Mouse (Mus musculus) forebrain, embryonic 10.5 days (tissue): ENCODE measurements at regions not wholly inside any gene's neighbourhood (a gene's known extent, or its start where the extent isn't known, plus 50 kb on each side); places are given as distances from the start of the nearest gene placed in this dataset.

Experiments used
- DNase-seq: peaks from one replicate; pipeline ENCODE4 v3.0.0-alpha.2; 2017; ENCODE audit warnings: low spot score; ENCODE audit errors: extremely low spot score
- H3K27ac ChIP-seq: fragments of 300-500 bp; sonication (generic); 2 replicates; pipeline ENCODE4 v1.5.1; 2016; ENCODE audit warnings: mild to moderate bottlenecking
- H3K27me3 ChIP-seq: fragments of 300-500 bp; sonication (generic); 2 replicates; pipeline ENCODE4 v1.6.1; 2016; ENCODE audit warnings: mild to moderate bottlenecking; ENCODE audit not compliant: poor library complexity, severe bottlenecking
- H3K36me3 ChIP-seq: fragments of 300-500 bp; sonication (generic); replicated peaks from 2 replicates; pipeline ENCODE4 v1.6.1; 2016; ENCODE audit warnings: mild to moderate bottlenecking, moderate library complexity
- H3K4me1 ChIP-seq: fragments of 300-500 bp; sonication (generic); 2 replicates; pipeline ENCODE4 v1.6.1; 2016
- H3K4me3 ChIP-seq: fragments of 300-500 bp; sonication (generic); 2 replicates; pipeline ENCODE4 v1.5.1; 2016; ENCODE audit warnings: mild to moderate bottlenecking, moderate library complexity
- H3K9me3 ChIP-seq: fragments of 300-500 bp; sonication (generic); 2 replicates; pipeline ENCODE4 v1.6.1; 2016; ENCODE audit warnings: mild to moderate bottlenecking, moderate library complexity
- WGBS: fragments of 180-500 bp; shearing (Covaris S2); methylation state at CpG from one replicate; pipeline ENCODE4 v1.1.7; 2016; 5-methylcytosine and 5-hydroxymethylcytosine counted together

DNA sequence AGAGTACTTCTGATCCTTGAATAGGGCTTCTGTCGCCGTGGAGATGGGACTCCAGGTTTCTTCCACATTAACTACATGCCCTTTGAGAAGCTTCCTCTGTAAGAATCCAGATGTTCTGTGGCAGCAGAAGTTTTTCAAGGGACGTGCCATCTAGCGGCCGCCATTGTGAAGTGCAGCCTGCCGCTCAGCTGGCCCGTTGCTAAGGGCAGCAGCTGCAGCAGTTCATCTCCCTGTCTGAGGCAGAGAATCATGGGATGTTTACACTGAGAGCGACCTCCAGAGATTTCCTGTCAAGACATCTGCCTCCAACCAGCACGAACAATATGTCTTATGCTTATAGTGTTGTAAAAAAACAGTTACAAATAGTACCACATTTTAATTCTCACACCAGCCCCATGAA lies 395.0 kb upstream of the Plxna2 start:
- Histone ChIP-seq H3K27ac (no peak overlapping the region), H3K4me3 (no peak overlapping the region), H3K4me1 (peaks cover 50% of the 10 kb centered on the region), H3K9me3 (no peaks in the 10 kb centered on the region), H3K27me3 (no peaks in the 10 kb centered on the region), H3K36me3 (no peaks in the 10 kb centered on the region)
- peak; percentile 73 for DNase-seq
- 2% methylated on average over 9 of the region's 9 CpGs for WGBS

DNA sequence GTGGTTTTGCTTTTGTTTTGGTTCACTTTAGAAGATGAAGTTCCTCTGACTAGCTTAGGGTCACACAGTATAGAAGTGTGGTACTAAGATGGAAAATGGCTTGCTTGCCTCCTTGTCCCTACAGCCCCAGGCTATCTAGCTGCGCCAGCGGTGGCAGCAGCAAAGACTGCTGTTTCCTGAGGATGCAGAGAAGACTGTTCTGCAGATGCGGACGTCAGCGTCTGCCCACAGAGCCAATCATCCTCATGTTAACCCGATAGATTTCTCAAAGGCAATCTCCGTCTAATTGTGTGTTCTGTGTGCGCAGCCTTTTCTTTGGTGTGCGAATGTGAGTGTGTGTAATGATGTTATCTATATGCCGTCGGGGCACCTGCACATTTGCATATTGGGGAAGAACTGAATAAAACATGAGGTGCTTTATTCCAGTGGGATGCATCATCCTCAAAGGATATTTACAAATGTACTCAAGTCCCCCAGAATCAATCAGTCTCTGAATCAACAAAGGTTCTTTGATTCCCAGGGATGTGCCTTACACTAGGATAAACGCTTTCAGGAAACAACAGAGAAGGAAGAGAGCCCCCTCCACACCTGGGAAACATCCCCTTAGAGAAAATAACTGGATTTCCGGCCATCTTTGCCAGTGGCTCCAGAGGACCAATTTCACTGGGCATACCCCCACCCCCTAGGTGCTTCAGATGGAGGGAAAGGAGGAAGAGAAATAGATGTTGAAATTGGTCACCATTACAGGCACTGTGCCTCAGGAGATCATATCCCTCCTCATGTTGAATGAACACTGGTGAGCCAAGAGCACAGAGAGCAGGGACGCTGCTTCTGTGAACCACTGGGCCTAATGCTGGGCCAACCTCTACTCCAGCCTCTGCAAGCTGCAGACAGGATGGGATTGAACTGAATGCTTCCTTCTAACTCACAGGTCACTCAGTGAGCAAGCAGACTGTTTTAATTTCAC lies 409.7 kb upstream of the Plxna2 start:
- 55% methylated on average over 14 of the region's 14 CpGs for WGBS
- Histone ChIP-seq H3K27ac (0 out of 2 replicates have a peak overlapping the region, but pooled peaks have one; percentile 15), H3K9me3 (no peaks in the 10 kb centered on the region), H3K36me3 (no peaks in the 10 kb centered on the region), H3K4me3 (no peak overlapping the region), H3K27me3 (no peaks in the 10 kb centered on the region), H3K4me1 (peaks cover 11% of the 10 kb centered on the region)
- no peak for DNase-seq

GRCm38 (mm10) chr1:194197516-194197915 lies 420.5 kb upstream of the Plxna2 start:
- no peaks in the 10 kb centered on the region for H3K36me3 ChIP-seq
- H3K4me1 ChIP-seq: peaks cover 6% of the 10 kb centered on the region; the same call in 1 of the 2 replicates
- no peak for DNase-seq
- no peak overlapping the region for H3K4me3 ChIP-seq
- H3K9me3 ChIP-seq: no peaks in the 10 kb centered on the region
- H3K27ac ChIP-seq: no peak overlapping the region
- H3K27me3 ChIP-seq: no peaks in the 10 kb centered on the region
- WGBS: 70% methylated on average over 2 of the region's 2 CpGs

GRCm38 (mm10) chr1:194182293-194182692 lies 435.7 kb upstream of the Plxna2 start:
- Histone ChIP-seq H3K4me3 (no peak overlapping the region), H3K27ac (no peak overlapping the region), H3K9me3 (no peaks in the 10 kb centered on the region), H3K4me1 (no peaks in the 10 kb centered on the region), H3K36me3 (no peaks in the 10 kb centered on the region), H3K27me3 (no peaks in the 10 kb centered on the region)
- DNase-seq: no peak
- WGBS: 88% methylated on average over 2 of the region's 2 CpGs

DNA sequence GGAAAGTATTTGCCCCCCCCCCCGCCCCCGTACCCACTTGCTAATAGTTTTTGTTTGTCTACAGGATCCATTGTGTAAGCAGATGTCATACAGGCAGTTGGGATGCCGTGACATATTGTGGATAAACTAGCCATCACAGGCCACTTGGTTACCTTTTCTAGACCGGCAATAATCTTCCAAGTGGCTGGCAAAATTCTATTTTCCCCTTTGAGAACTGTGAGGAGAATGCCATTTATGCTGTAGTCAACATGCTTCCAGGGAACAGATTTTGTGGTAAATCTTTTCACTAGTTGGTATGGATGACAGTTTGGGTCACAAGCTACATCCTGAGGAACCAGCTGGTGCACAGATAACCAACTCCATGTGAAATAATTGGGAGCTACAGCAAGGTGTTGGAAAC lies 456.5 kb upstream of the Plxna2 start:
- Histone ChIP-seq H3K4me3 (no peak overlapping the region), H3K27me3 (no peaks in the 10 kb centered on the region), H3K4me1 (peaks cover 11% of the 10 kb centered on the region), H3K9me3 (no peaks in the 10 kb centered on the region), H3K27ac (no peak overlapping the region), H3K36me3 (no peaks in the 10 kb centered on the region)
- 90% methylated on average over 4 of the region's 4 CpGs for WGBS
- DNase-seq: no peak

GRCm38 (mm10) chr1:194160761-194161461 lies 457.1 kb upstream of the Plxna2 start:
- Histone ChIP-seq H3K9me3 (no peaks in the 10 kb centered on the region), H3K4me3 (no peak overlapping the region), H3K36me3 (no peaks in the 10 kb centered on the region), H3K4me1 (peaks cover 11% of the 10 kb centered on the region), H3K27me3 (no peaks in the 10 kb centered on the region), H3K27ac (peak overlapping the region; percentile 56; the same call in 1 of the 2 replicates)
- 57% methylated on average over 8 of the region's 8 CpGs for WGBS
- DNase-seq: no peak

DNA sequence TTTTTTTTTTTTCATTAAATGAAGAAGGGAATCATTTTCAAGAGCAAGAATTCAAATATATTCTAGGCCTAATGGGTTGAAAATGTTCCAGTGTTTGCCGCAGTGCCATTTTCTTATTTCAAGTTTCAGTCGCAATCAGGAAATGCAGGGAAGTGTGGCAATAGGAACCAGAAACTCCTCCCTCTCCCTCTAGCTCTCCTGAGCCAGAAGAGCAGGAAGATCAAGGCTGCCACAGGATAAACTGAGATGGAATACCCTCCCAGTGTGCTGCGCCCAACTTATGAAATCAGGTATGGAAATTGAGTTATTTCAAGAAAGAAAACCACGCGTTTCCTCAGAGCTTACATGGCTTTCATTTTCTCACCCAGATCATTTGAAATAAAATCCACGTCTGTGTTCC lies 460.8 kb upstream of the Plxna2 start:
- Histone ChIP-seq H3K36me3 (no peaks in the 10 kb centered on the region), H3K9me3 (no peaks in the 10 kb centered on the region), H3K27me3 (no peaks in the 10 kb centered on the region), H3K4me1 (peaks cover 11% of the 10 kb centered on the region), H3K4me3 (no peak overlapping the region), H3K27ac (no peak overlapping the region)
- 93% methylated on average over 6 of the region's 6 CpGs for WGBS
- no peak for DNase-seq

GRCm38 (mm10) chr1:194148416-194149364 lies 469.3 kb upstream of the Plxna2 start:
- 91% methylated on average over 11 of the region's 11 CpGs for WGBS
- Histone ChIP-seq H3K36me3 (no peaks in the 10 kb centered on the region), H3K4me1 (no peaks in the 10 kb centered on the region), H3K27ac (no peak overlapping the region), H3K9me3 (no peaks in the 10 kb centered on the region), H3K27me3 (no peaks in the 10 kb centered on the region), H3K4me3 (no peak overlapping the region)
- no peak for DNase-seq

DNA sequence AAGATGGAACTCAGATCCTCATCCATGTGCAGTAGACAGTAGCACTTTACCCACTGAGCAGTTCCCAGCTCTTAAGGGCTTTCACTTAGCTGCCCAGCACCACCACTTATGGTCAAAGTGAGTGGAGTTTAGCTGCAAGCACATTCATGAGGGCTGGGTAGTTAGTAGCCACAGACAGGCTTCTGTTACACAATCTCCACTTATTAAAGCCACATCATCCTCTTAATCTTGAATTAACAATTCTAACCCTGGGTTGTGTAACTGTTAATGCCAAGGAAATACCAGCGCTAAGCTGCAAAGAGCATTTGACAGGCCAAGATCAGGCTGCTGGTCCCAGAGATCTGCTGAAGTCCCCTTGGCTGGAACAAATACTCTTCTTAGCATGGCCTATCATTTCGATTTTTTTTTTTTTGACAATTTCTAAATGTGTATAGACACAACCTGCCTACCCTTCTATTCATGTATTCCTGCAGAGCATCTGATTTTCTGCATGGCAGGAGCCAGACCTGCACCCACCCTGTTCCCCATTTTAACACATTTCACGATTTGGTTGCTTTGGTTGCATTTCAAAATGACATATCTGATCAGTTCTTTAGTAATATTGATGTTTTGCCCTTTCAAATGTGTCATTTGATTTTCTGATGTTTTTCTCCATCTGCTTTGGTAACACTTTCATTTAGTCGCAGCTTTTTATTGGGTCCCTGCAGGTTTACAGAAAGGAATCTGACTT lies 500.2 kb upstream of the Plxna2 start:
- Histone ChIP-seq H3K27me3 (no peaks in the 10 kb centered on the region), H3K36me3 (no peaks in the 10 kb centered on the region), H3K27ac (no peak overlapping the region), H3K4me3 (no peak overlapping the region), H3K4me1 (peaks cover 1% of the 10 kb centered on the region; the same call in 1 of the 2 replicates), H3K9me3 (no peaks in the 10 kb centered on the region)
- no peak for DNase-seq
- 88% methylated on average over 4 of the region's 4 CpGs for WGBS

GRCm38 (mm10) chr1:194114399-194114798 lies 503.6 kb upstream of the Plxna2 start:
- DNase-seq: no peak
- Histone ChIP-seq H3K9me3 (no peaks in the 10 kb centered on the region), H3K4me3 (no peak overlapping the region), H3K36me3 (no peaks in the 10 kb centered on the region), H3K27me3 (peaks cover 25% of the 10 kb centered on the region), H3K4me1 (peaks cover 8% of the 10 kb centered on the region), H3K27ac (no peak overlapping the region)
- WGBS: 73% methylated on average over 1 of the region's 1 CpGs

DNA sequence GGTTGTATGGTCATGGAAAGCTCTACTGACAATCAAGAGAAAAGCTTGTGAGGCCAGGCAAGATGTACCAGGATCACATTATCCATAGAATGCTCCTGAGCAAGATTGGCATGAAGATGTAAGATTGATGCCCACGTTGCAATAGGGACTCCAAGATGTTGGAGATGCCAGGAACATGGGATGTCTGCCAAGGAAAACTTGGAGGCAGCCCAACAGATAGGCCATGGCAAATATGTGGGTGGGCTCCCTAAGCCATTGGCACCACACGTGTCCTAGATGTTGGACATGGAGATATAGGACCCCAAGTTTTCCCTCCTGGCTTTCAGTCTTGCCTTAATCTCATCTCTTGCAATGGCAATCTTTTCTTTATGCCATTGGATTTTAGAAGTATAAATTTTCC lies 506.1 kb upstream of the Plxna2 start:
- peaks cover 30% of the 10 kb centered on the region for H3K4me1 ChIP-seq
- H3K27me3 ChIP-seq: peaks cover 41% of the 10 kb centered on the region
- H3K9me3 ChIP-seq: no peaks in the 10 kb centered on the region
- no peaks in the 10 kb centered on the region for H3K36me3 ChIP-seq
- DNase-seq: no peak
- no peak overlapping the region for H3K27ac ChIP-seq
- 82% methylated on average over 2 of the region's 2 CpGs for WGBS
- H3K4me3 ChIP-seq: no peak overlapping the region
